Mouse (Mus musculus) cerebellum, adult 2 months (tissue): ENCODE results near the gene Nr2e1. TPM values are rescaled to one million over a fixed set of nuclear protein-coding genes. Genes with fewer than 3 reads are reported as not detected.

Source experiments
- DNase-seq, 2 experiments: peaks; one replicate each; pipeline ENCODE4 v3.0.0; 2021
- H3K27ac ChIP-seq: fragments of 200-500 bp; 2 replicates; pipeline ENCODE4 v1.5.1; 2012; ENCODE audit warnings: low read length, control low read depth, inconsistent platforms; ENCODE audit not compliant: insufficient read depth
- H3K27me3 ChIP-seq: fragments of 200-500 bp; 2 replicates; pipeline ENCODE4 v1.6.1; 2012; ENCODE audit warnings: inconsistent platforms, mild to moderate bottlenecking, low read length, moderate library complexity; ENCODE audit not compliant: control insufficient read depth, insufficient read depth
- H3K4me1 ChIP-seq: fragments of 200-500 bp; 2 replicates; pipeline ENCODE4 v1.6.1; 2011; ENCODE audit warnings: low read length; ENCODE audit not compliant: control insufficient read depth, insufficient read depth
- H3K4me3 ChIP-seq: fragments of 200-500 bp; replicated peaks from 2 replicates; pipeline ENCODE3; 2011; ENCODE audit warnings: mild to moderate bottlenecking, low read depth, low read length, control low read depth; ENCODE audit not compliant: insufficient read depth
- CTCF ChIP-seq: fragments of 200-500 bp; IDR thresholded peaks from 2 replicates; pipeline ENCODE4 v1.5.1; 2011; ENCODE audit warnings: low read depth, mild to moderate bottlenecking, control low read depth, low read length, moderate library complexity, borderline replicate concordance; ENCODE audit not compliant: insufficient read depth
- POLR2A ChIP-seq: fragments of 200-500 bp; IDR thresholded peaks from 2 replicates; pipeline ENCODE4 v1.6.1; 2011; ENCODE audit warnings: low read length, control low read depth, borderline replicate concordance; ENCODE audit not compliant: insufficient read depth
- WGBS: fragments of 180-500 bp; shearing (Covaris S2); methylation state at CpG from one replicate; pipeline ENCODE4 v1.1.7; 2018; 5-methylcytosine and 5-hydroxymethylcytosine counted together
- polyA plus RNA-seq: library from polyadenylated mRNA; depleted of rRNA; stranded (reverse); fragments of >200 nt; gene quantifications from 2 replicates; pipeline ENCODE4 v1.2.3, GENCODE M21; 2012

Gene Nr2e1
- polyA plus RNA-seq, 1 experiment, result 0.20 TPM

GRCm38 (mm10) chr10:42559581-42560200 is 23.7 kb downstream of the Nr2e1 start:
- no peaks in the 10 kb centered on the region for H3K4me1 ChIP-seq
- 81% methylated on average over 5 of the region's 5 CpGs for WGBS
- DNase-seq, result no peak
- H3K27ac ChIP-seq, result no peak overlapping the region
- H3K4me3 ChIP-seq, result no peak overlapping the region
- TF ChIP-seq CTCF, result no peak
- no peak for TF ChIP-seq POLR2A
- peaks cover 1% of the 10 kb centered on the region; the same call in 1 of the 2 replicates for H3K27me3 ChIP-seq

- Histone ChIP-seq H3K4me1 (no peaks in the 10 kb centered on the region), H3K27ac (no peak overlapping the region), H3K4me3 (no peak overlapping the region), H3K27me3 (no peaks in the 10 kb centered on the region)
- TF ChIP-seq POLR2A, result no peak
- TF ChIP-seq CTCF, result no peak
- DNase-seq, result no peak
- WGBS, result 97% methylated on average over 3 of the region's 3 CpGs
These were observed 36.9 kb downstream of the Nr2e1 start for GRCm38 (mm10) chr10:42546507-42546906.

GRCm38 (mm10) chr10:42545707-42546503 is 37.5 kb downstream of the Nr2e1 start:
- no peaks in the 10 kb centered on the region for H3K4me1 ChIP-seq
- H3K27me3 ChIP-seq, result no peaks in the 10 kb centered on the region
- H3K4me3 ChIP-seq, result no peak overlapping the region
- no peak overlapping the region for H3K27ac ChIP-seq
- 80% methylated on average over 6 of the region's 6 CpGs for WGBS
- DNase-seq, result no peak
- TF ChIP-seq POLR2A (no peak), CTCF (no peak)

- no peak for DNase-seq
- H3K27ac ChIP-seq, result no peak overlapping the region
- whole genome bisulfite sequencing, result 80% methylated on average over 9 of the region's 9 CpGs
- peaks cover 10% of the 10 kb centered on the region; the same call in 1 of the 2 replicates for H3K4me1 ChIP-seq
- no peaks in the 10 kb centered on the region for H3K27me3 ChIP-seq
- no peak for TF ChIP-seq CTCF
- TF ChIP-seq POLR2A, result no peak
- no peak overlapping the region for H3K4me3 ChIP-seq
These were observed 45.7 kb downstream of the Nr2e1 start for GRCm38 (mm10) chr10:42537571-42538316.

DNA sequence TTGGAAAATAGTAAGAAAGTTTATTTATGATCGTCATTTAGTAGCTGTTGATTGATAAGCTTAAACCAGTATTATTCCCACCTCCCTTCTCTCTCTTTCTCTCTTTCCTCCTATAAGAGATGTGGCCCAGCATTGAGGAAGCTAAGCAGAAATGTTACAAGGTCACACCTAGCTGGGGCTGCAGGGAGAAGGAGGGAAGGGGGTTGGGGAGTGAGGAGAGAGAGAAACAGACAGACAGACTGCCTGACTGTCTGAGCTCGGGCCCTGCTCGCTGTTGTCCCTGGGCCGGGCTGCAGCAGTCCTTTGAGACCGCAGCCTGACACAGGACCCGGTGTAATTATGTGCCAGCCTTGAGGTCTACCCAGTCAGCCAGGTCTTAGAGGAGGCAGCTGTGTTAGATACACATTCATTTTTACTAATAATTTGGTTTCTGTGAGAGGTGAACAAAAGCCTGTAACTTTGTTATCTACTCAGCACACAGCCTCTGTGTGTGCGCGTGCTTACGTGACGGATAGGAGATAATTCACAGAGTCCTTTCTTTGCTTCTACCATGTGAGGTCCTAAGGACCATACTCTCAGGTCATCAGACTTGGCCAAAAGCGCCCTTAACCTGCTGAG is 49.5 kb downstream of the Nr2e1 start:
- no peaks in the 10 kb centered on the region for H3K27me3 ChIP-seq
- H3K4me1 ChIP-seq, result peaks cover 15% of the 10 kb centered on the region
- no peak for TF ChIP-seq POLR2A
- TF ChIP-seq CTCF, result no peak
- no peak overlapping the region for H3K27ac ChIP-seq
- no peak for DNase-seq
- 88% methylated on average over 11 of the region's 11 CpGs for WGBS
- H3K4me3 ChIP-seq, result no peak overlapping the region

DNA sequence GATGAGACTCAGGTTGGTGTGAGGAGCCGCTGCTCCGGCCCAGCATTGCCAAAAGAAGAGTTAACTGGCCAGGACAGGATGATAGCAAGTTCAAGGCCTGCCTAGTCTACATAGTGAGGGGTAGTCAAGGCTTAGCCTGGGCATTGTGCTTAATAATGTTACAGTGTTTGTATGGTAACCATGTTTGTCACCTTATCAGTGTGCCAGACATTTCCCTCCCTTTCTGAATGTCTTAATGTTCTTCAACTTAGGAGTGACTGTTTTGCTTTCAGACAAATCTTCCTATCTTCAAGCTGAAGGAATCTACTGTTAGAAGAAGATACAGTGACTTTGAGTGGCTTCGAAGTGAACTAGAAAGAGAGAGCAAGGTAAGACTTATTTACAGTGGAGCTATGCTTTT is 57.8 kb downstream of the Nr2e1 start:
- no peak overlapping the region for H3K4me3 ChIP-seq
- H3K4me1 ChIP-seq, result peaks cover 10% of the 10 kb centered on the region
- TF ChIP-seq CTCF, result no peak
- TF ChIP-seq POLR2A, result no peak
- no peaks in the 10 kb centered on the region for H3K27me3 ChIP-seq
- no peak overlapping the region for H3K27ac ChIP-seq
- 96% methylated on average over 3 of the region's 3 CpGs for WGBS
- no peak for DNase-seq

- 63% methylated on average over 11 of the region's 11 CpGs for WGBS
- no peak for DNase-seq
- Histone ChIP-seq H3K4me3 (no peak overlapping the region), H3K27me3 (no peaks in the 10 kb centered on the region), H3K4me1 (peaks cover 5% of the 10 kb centered on the region), H3K27ac (no peak overlapping the region)
- no peak for TF ChIP-seq CTCF
- TF ChIP-seq POLR2A, result no peak
These were observed 59.8 kb downstream of the Nr2e1 start for GRCm38 (mm10) chr10:42523556-42524162.
